Mouse (Mus musculus) G1E-ER4 (cell line): Measurements from ENCODE around the gene Dnase2a. TPM values are rescaled to one million over a fixed set of nuclear protein-coding genes. Genes with fewer than 3 reads are reported as not detected.

Experiments
- GATA1 ChIP-seq: IDR thresholded peaks from one replicate; pipeline ENCODE4 v1.8.0; 2012; ENCODE audit warnings: low read length, inconsistent platforms
- polyA plus RNA-seq: library from polyadenylated mRNA; stranded (reverse); fragments of >175 nt; gene quantifications from 2 replicates; pipeline ENCODE4 v1.2.3, GENCODE M21; 2012

Gene Dnase2a
- polyA plus RNA-seq, 1 experiment: 25.4 TPM

DNA sequence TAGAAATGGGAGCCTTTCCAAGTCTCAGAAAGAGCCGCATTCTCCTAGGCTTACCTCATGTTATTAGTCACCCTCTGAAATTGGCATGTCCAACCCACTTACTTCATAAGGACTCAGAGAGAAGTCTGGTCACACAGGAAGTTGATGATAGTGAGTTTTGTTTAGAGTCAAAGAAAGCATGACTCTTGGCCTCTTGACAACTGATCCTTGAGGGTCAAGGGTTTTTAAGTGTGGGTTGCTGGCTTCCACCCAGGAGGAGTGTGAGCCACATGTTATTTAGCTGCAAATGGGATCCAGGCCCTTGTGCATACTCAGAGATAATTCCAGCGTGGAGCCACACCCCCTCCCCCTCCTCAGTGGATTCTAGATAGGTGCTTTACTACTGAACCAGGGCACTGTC is 13.2 kb downstream of the Dnase2a start:
- TF ChIP-seq GATA1: no peak

DNA sequence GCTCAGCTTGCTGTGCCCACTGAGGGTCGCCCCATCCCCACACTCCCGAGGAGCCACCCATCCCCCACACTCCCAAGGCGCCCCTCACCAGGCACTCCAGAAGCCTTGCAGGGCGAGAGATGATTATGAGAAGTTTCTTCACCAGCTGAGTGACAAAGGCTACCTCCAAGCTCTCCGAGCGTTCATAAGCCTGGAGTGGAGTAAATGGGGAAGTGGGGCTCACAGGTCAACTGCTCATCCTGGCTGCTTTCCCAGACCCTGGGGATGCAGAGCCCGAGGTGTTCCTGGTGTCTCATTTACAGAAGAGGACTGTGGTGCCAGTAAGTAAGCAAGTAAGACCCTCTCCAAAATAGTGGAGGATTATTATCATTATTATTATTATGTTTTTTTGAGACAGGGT is 17.2 kb downstream of the Dnase2a start:
- TF ChIP-seq GATA1: no peak

DNA sequence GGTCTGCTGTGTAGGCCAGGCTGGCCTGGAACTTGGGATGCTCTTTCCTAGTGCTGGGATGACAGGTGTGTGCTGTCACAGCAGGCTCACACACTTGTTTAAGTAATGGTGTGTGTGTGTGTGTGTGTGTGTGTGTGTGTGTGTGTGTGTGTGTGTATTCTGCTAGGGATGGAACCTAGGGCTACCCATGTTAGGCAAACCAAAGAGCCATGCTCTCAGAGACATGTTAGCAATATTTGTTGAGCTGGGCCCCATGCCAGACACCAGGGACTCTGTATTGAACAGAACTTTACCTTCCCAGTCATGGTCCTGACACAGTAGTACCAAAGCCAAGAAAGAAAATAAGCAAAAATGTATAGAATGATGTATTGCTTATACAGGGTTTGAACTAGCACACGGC is 19.2 kb downstream of the Dnase2a start:
- no peak for TF ChIP-seq GATA1

DNA sequence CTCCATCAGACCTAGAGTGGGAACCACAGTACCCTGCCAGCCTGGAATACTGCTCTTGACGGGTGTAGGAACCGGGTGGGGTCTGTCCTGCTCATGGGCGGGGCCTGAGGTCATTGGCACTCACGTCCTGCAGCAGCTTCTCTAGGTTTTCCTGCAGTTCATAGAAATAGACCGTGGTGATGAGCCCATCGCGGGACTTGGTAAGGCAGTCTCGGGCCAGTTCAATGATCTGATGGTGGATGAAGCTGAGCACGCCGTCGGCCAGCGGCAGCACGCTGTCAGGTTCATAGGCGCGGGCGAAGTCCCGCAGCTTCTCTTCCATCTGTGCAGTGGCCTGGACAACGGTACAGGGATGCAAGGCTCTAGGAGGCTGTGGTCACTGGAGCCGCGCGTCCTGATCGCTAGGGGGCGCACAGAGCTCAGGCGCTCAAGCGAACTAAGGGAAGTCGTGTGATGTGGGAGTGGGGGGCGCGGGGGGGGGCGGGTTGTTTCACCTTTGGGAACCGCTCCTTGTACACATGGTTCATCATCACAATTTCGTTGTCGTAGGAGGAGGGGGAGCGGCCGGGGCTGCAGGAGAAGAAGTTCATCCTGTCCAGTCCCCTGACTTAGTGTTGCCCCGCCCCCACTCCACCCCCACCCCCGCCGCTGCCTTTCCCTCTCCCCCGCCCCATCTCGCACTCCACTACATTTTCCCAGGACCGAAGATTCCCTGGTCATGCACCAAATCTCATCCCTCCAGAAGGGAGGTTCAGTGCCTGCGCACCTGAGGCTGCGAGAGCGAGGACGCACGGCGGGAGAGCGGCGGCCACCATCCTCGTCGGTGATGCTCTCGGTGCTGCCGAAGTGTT is 20.3 kb downstream of the Dnase2a start:
- no peak for TF ChIP-seq GATA1

DNA sequence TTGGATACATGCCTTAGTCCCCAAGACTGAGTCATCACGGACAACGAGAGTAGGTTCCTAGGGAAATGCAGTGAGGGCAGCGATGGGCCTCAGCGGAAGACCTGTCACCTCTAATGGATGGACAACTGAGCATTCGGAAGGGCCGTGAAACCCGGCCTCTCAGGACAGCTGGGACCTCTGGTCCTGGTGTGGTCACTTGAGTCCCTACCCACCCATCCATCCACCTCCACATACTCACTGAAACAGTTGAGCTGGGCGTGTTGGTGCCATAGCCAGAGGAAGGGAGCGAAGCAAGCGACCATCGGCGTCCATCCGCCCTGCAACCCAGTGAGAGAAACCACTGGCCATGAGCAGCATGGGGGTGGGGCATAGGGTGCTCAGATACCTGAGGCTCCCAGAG is 22.2 kb downstream of the Dnase2a start:
- no peak for TF ChIP-seq GATA1

DNA sequence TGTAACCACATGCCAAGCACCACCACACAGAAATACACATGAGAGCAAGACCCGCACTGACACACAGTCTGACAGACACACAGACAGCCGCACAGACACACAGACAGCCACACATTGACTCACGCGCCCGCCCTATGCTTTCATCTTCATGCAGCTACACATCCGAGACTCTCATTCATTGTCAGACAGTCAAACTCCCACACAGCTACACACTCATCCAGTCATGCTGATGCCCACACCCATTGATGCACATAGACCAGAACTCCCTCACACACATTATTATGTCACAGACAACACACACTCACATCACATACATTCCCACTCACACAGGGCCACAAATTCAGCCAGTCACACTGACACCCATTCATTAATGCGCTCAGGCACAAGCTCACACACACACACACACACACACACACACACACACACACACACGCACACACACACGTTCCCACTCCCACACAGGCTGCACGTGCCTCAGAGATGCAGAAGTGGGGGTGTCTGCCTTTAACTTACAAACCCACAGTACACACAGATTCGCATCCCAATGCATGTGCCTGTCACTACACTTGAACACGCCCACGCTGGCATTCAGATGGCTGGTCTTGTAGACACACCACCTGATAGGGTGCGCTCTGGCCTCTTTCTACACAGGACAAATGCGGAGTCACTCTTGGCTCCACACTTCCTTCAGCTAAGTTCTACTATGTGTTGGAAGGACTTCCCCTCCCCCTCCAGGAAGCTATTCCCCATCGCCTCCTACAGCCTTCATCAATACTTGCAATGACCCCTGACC is 25.6 kb downstream of the Dnase2a start:
- no peak for TF ChIP-seq GATA1

DNA sequence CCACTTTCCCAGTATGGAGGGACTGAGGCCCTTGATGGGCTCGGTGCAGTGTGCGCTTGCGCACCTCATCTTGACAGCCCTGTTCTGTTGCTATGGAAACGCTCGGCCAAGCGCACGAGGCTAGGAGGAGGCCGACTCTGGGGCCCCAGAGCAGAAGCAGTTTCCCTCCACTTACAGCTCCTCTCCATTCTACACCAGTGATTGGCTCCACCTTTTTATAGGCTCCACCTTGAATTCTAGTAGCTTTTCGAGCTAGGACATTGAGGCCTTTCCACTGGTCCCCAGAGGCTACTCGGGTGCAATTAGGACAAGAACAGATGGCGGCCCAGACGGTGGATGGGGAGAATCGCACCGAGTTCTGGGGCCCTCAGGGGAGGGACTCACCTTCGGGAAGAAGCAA is 26.5 kb downstream of the Dnase2a start:
- no peak for TF ChIP-seq GATA1

DNA sequence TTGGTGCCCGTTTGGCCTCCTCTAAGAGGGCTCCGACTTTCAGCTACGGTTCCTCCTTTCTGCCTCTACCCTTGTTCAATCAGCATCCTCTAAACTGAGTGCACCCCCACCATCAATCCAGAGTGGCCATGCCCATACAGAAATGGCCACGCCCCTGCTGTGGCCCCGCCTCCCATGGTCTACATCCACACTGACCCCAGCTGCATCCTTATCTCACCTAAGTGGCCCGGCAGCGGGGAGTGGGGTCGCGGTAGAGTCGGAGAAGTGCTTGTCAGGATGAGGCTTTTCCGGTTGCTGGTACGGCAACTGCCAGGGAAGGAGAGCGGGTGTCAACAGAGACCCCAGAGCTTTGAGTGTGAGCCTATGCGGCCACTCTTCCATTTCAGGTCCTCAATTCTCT is 27.1 kb downstream of the Dnase2a start:
- no peak for TF ChIP-seq GATA1

DNA sequence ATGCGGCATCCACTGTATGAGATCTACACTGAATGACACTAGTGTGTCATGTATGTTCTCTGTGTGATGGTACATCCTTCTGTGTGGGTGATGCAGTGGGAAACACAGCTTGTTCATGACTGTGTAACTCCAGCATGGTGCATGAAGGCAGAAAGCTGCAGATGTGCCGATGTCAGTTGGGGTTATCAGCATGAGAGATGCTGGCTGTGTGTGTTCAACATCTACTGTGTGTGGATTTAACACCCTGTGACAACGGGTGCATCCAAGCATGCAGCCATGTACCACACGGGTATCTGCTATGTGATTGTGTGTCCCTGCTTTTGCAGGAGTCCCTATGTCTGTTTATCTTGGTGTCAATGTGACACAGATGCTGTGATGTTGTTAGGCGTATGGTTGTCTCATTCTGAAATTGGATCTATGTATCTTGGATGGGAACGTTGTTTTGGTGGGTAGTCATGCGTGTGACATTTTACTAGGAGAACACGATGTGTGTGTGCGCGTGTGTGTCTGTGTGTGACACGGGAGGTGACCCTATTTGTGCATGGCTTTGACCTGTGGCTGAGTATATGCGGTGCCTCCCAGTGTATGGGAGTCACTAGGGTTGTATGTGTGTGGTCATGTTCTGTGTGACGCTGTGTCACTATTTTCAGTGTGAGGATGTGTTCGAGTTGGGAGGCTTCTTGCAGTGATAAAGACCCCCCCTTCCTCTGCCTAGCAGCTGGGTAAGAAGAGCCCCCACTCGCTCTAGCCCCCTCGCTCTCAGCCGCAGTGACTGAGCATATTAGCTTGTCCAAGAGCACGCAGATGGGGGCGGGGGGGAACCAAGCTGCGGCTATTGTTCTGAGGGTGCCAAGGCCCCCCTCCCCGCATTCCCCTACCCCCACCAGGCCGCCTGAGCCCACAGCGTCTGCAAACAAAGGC is 27.9 kb downstream of the Dnase2a start:
- TF ChIP-seq GATA1: no peak

DNA sequence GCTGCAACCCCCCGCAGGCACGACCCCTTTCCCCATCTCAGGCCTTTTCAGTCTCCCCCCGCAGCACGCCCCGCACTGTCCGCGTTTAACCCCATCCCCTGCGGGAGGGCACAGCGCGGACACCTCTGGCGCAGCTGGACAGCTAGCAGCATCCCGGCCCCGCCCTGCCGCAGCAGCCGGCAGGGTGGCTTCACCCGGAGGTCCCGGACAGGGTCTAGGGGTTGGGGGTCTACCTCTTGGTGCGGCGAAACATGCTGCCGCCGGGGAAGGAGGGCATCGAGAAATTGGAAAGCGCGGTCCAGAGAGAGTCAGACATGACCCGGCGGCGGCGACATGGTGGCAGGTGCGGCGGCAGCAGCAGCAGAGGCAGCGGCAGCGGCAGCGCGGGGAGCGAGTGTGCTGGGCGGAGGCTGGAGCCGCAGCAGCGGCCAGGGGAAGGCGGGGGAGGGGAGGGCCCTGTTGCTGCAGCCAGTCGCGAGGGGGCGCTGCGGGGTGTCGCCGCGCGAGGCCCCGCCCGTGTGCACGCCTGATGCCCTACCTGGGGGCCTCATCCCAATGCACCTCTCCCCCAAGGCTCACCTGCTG is 28.7 kb downstream of the Dnase2a start, which contains the start of gene Mast1:
Gene Mast1 (minus strand): TSS at position 398 of the 585 bp plus-strand sequence.
- no peak for TF ChIP-seq GATA1

DNA sequence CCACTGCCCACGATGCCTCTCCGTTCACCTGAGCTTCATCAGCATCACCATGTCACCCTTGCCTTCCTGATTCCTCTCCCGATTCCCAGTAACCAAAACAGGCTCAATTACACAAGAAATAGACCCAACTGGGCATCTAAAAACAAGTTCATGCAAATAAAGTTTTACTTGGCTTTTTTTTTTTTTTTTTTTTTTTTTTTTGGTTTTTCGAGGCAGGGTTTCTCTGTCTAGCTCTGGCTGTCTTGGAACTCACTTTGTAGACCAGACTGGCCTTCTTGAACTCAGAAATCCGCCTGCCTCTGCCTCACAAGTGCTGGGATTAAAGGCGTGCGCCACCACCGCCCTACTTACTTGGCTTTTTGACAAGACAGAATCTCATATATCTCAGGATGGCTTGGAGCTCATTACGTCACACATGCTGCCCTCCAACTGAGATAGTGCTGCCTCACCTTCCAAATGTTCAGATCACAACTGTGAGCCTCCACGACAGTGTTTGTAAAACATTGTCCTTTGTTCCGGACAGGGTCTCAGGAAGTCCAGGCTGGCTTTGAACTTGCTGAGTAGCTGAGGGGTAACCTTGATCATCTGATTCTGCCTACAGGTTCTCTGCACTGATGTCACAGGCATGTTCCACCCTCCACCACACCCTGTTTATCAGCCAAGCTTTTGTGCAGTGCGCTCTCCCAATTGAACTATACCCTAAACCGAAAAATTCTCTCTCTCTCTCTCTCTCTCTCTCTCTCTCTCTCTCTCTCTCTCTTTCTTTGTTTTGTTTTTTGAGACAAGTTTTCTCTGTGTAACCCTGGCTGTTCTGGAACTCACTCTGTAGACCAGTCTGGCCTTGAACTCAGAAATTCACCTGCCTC is 29.5 kb downstream of the Dnase2a start:
- TF ChIP-seq GATA1: no peak

DNA sequence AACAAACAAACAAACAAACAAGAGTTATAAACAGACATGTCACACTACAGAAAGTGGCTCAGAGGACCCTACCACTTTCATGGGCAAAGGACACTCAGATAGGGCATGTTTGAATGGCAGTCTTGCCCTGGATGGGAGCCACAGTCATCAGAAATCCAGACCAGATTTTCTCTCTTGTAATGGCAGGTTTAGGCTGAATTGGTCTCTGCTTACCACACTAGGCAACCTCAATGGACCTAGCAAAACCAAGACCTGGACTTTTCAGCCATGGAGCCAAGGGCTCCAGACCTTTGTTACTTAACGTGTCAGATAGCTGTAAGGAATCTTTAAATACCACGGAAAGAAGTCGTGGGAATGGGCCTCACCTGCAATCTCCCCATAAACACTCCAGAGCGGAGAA is 35.3 kb downstream of the Dnase2a start:
- TF ChIP-seq GATA1: no peak

DNA sequence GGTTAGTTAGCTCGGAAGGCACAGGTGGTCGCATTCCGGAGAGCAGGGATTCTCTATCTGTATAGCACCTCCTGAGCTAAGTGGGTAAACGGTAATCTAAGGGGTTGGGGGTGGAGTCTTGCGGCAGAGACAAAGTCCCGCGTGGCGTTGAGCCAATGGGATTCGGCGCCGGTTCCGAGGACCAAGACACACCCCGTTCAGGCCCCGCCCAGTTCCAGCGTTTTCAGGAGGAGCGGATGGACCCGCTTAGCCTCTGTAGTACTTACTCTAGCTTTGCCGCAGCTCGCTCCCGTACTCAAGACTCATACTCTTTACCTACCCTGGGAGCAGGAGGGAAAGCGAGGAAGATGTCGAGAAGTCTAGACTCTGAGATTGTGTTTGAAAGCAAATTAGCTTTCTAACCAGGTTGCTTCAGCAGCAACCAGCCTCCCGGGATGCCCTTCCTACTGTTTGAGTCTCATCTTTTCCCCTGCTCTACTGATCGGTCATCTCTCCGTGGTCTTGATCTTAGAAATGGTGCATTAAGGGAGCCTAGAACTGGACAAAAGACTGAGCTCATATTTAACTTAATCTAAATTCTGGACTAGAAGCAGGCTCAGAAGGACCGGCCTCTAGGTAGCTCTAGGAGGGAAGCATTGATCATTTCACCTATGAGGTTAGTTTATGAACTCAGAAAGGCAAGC is 36.3 kb downstream of the Dnase2a start:
- no peak for TF ChIP-seq GATA1

DNA sequence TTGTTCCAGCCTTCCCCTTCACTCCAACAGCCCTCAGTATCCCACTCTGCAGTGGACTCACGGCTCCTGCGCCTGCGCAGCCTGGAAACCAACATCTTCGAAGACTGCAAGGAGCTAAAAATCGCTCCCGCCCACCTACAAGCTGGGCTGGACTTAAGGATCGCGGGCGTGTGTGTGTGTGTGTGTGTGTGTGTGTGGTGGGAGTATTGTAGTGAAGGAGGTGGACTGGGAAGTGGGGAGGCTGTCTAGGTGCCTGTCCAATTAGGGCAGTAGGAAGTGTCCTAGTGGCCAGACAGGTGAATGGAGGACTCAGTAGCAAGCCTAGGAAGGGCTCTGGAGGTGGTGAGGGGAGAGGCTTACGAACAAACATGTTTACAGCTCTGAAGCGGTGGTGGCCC is 36.9 kb downstream of the Dnase2a start:
- TF ChIP-seq GATA1: no peak
